Mouse (Mus musculus): ENCODE data around the gene Matn3.

GRCm38 (mm10) chr12:8973820-8974465, 26.2 kb downstream of the Matn3 start, which contains the start of gene Wdr35:
- no peak for TF ChIP-seq CTCF (IDR thresholded peaks at IDR 0.05; ENCODE audit: extremely low read depth, insufficient read depth, insufficient read length, insufficient replicate concordance)
- TF ChIP-seq POLR2A (IDR thresholded peaks at IDR 0.05; ENCODE audit: low read depth, low read length) = no peak; the same call in 1 of the 2 replicates

Data from spleen, adult 2 months (tissue).